ENCODE assay signal across 21 mouse cellular contexts in genomic region chr14:28512805-28513590, GRCm38 (mm10). TPM values are rescaled to one million over a fixed set of nuclear protein-coding genes. Genes with fewer than 3 reads are reported as not detected.
DNase-seq lines count a peak whose midpoint lies in the region; ATAC-seq and TF ChIP-seq lines count a peak whose summit lies in the region.
"Had no signal": no experiment of that assay in that cellular context is flagged by ENCODE, and none has a peak within 500 bp of the region (broad histone marks: within the 10 kb centered on the region; RNA-seq: fewer than 3 reads in every experiment).

No protein-coding gene starts in this region.

- no peaks in the 10 kb centered on the region for H3K9me3 ChIP-seq in neural tube, embryonic 13.5 days
- no peaks in the 10 kb centered on the region for H3K9me3 ChIP-seq in embryonic facial prominence, embryonic 15.5 days (replicated peaks)
- no peaks in the 10 kb centered on the region for H3K9me3 ChIP-seq in hindbrain, postnatal 0 days (ENCODE audit: low read length)
- H3K9me3 ChIP-seq: heart, embryonic 12.5 days; stomach, embryonic 15.5 days had no signal

- H3K27me3 ChIP-seq in neural tube, embryonic 13.5 days = peaks cover 63% of the 10 kb centered on the region
- H3K27me3 ChIP-seq in embryonic facial prominence, embryonic 15.5 days = no peaks in the 10 kb centered on the region
- peaks cover 3% of the 10 kb centered on the region; the same call in 1 of the 2 replicates for H3K27me3 ChIP-seq in hindbrain, postnatal 0 days (ENCODE audit: insufficient read depth, low read length)
- H3K27me3 ChIP-seq in cerebellum, adult 2 months (ENCODE audit: control insufficient read depth, insufficient read depth, low read length) = peaks cover 3% of the 10 kb centered on the region; the same call in 1 of the 2 replicates
- H3K27me3 ChIP-seq: heart, embryonic 12.5 days had no signal

- no peak for TF ChIP-seq CTCF in hindbrain, postnatal 0 days (IDR thresholded peaks at IDR 0.05; ENCODE audit: low read depth)
- TF ChIP-seq CTCF in cerebellum, adult 2 months (IDR thresholded peaks at IDR 0.05; ENCODE audit: borderline replicate concordance, insufficient read depth, low read depth, low read length) = no peak

- H3K9ac ChIP-seq in neural tube, embryonic 13.5 days = no peak overlapping the region
- peak overlapping the region; percentile 90 for H3K9ac ChIP-seq in embryonic facial prominence, embryonic 15.5 days
- H3K9ac ChIP-seq in hindbrain, postnatal 0 days (replicated peaks; ENCODE audit: low read length) = no peak overlapping the region
- H3K9ac ChIP-seq: heart, embryonic 12.5 days; liver, embryonic 14.5 days; stomach, embryonic 15.5 days had no signal

- 0 out of 2 replicates have a peak, but pooled peaks cover under 1% of the 10 kb centered on the region for H3K36me3 ChIP-seq in neural tube, embryonic 13.5 days
- H3K36me3 ChIP-seq in embryonic facial prominence, embryonic 15.5 days = peaks cover 5% of the 10 kb centered on the region
- H3K36me3 ChIP-seq in hindbrain, postnatal 0 days (ENCODE audit: insufficient read depth, low read length) = no peaks in the 10 kb centered on the region; the same call in 1 of the 2 replicates
- H3K36me3 ChIP-seq: stomach, embryonic 15.5 days had no signal

- H3K4me1 ChIP-seq in neural tube, embryonic 13.5 days (replicated peaks) = peaks cover 53% of the 10 kb centered on the region
- H3K4me1 ChIP-seq in embryonic facial prominence, embryonic 15.5 days = peaks cover 37% of the 10 kb centered on the region
- H3K4me1 ChIP-seq in hindbrain, postnatal 0 days (ENCODE audit: insufficient read depth, low read length) = peaks cover 4% of the 10 kb centered on the region; the same call in 1 of the 2 replicates
- peaks cover 3% of the 10 kb centered on the region; the same call in 1 of the 2 replicates for H3K4me1 ChIP-seq in cerebellum, adult 2 months (ENCODE audit: control insufficient read depth, insufficient read depth, low read length)

- TF ChIP-seq POLR2A in cerebellum, adult 2 months (IDR thresholded peaks at IDR 0.05; ENCODE audit: borderline replicate concordance, insufficient read depth, low read length) = no peak

- peak overlapping the region; percentile 92; the same call in 1 of the 2 replicates for H3K4me2 ChIP-seq in neural tube, embryonic 13.5 days
- H3K4me2 ChIP-seq in embryonic facial prominence, embryonic 15.5 days (replicated peaks) = peak overlapping the region; percentile 76
- peak overlapping the region; percentile 84 for H3K4me2 ChIP-seq in hindbrain, postnatal 0 days (ENCODE audit: low read depth, low read length)
- H3K4me2 ChIP-seq: heart, embryonic 12.5 days had no signal

- H3K27ac ChIP-seq in neural tube, embryonic 13.5 days (replicated peaks) = no peak overlapping the region
- H3K27ac ChIP-seq in embryonic facial prominence, embryonic 15.5 days (replicated peaks) = peak overlapping the region; percentile 99
- no peak overlapping the region for H3K27ac ChIP-seq in hindbrain, postnatal 0 days
- no peak overlapping the region for H3K27ac ChIP-seq in cerebellum, adult 2 months (ENCODE audit: insufficient read depth, low read length)
- H3K27ac ChIP-seq: kidney, postnatal 0 days; liver, embryonic 14.5 days; stomach, embryonic 15.5 days had no signal

- DNase-seq in neural tube, embryonic 10.5 days (ENCODE audit: extremely low spot score, low spot score) = no peak
- DNase-seq in hindbrain, postnatal 0 days (ENCODE audit: low spot score) = no peak
- no peak for DNase-seq in cerebellum, adult 2 months
- DNase-seq in frontal cortex, postnatal 10 days (ENCODE audit: low spot score in 2 of 2) = no peak
- DNase-seq in spleen, adult 18-20 months = no peak
- DNase-seq: adrenal gland, postnatal 25 days; cerebellum, adult 9-10 months; gastrocnemius, postnatal 36 days; layer of hippocampus, adult 9-11 months; lung, postnatal 10 days; retina, postnatal 1 day; thymus, postnatal 25 days had no signal

- ATAC-seq in neural tube, embryonic 13.5 days (ENCODE audit: low read depth) = no peak
- ATAC-seq in embryonic facial prominence, embryonic 15.5 days (ENCODE audit: insufficient number of reproducible peaks, low FRiP score, low TSS enrichment, low read depth) = no peak
- ATAC-seq in hindbrain, postnatal 0 days = no peak
- ATAC-seq: activated CD4-positive, CD25-positive, alpha-beta regulatory T cell, adult 4 months; CD4-positive, CD25-positive, alpha-beta regulatory T cell, adult 4 months had no signal

- WGBS in neural tube, embryonic 13.5 days = 72% methylated on average over 5 of the region's 5 CpGs
- 55% methylated on average over 5 of the region's 5 CpGs for WGBS in embryonic facial prominence, embryonic 15.5 days
- WGBS in hindbrain, postnatal 0 days = 74% methylated on average over 5 of the region's 5 CpGs
- WGBS in cerebellum, adult 2 months = 95% methylated on average over 5 of the region's 5 CpGs

- no peak overlapping the region for H3K4me3 ChIP-seq in neural tube, embryonic 13.5 days
- H3K4me3 ChIP-seq in embryonic facial prominence, embryonic 15.5 days (replicated peaks) = peak overlapping the region; percentile 75
- H3K4me3 ChIP-seq in hindbrain, postnatal 0 days (ENCODE audit: low read length) = no peak overlapping the region
- no peak overlapping the region for H3K4me3 ChIP-seq in cerebellum, adult 2 months (replicated peaks; ENCODE audit: insufficient read depth, low read depth, low read length)
- H3K4me3 ChIP-seq: heart, embryonic 12.5 days; stomach, embryonic 15.5 days had no signal

RNA-seq across cellular contexts. Expression of gene Wnt5a, which starts 8.4 kb away (rescaled TPM):
- 11.2 and 16.4 TPM in 2 replicates for polyA plus RNA-seq in neural tube, embryonic 13.5 days (2015; fragmentation: Nextera tagmentation; extraction: Ambion mirVana)
- 158 and 164 TPM in 2 replicates for polyA plus RNA-seq in embryonic facial prominence, embryonic 15.5 days (2015; fragmentation: Nextera tagmentation; extraction: Ambion mirVana)
- total RNA-seq in hindbrain, postnatal 0 days (2014; rRNA removed) = 18.3 and 21.0 TPM in 2 replicates
- 17.8 and 19.6 TPM in 2 replicates for polyA plus RNA-seq in hindbrain, postnatal 0 days (2015; fragmentation: Nextera tagmentation; extraction: Ambion mirVana)
- polyA plus RNA-seq in cerebellum, adult 2 months (2012; rRNA removed) = 3.8 and 4.5 TPM in 2 replicates
- total RNA-seq: hematopoietic stem cell, adult 5-6 weeks had no signal
- polyA plus RNA-seq: activated CD4-positive, CD25-positive, alpha-beta regulatory T cell, adult 4 months; CD4-positive, CD25-positive, alpha-beta regulatory T cell, adult 4 months had no signal
